8 mouse cellular contexts compared by ENCODE assay signal in the genomic region with DNA sequence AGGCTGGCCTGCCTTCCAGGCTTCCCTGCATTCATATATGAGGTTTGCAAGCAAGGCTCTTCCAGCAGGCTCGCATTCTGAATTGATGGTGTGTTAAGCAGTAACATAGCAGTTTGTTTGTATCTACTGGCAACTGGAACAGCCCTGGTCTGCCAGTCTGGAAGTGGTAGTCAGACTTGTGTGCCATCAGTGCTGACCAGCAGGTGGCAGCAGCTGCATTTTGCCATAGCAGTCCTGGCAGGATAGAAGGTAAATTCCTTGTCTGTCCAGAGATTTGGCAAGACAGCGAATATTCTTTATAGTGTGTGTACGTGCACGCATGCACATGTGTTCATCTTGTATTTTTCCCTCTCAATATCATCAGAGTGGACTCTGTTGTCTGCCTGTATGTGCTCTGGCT.
DNase-seq lines count a peak whose midpoint lies in the region; ATAC-seq lines count a peak whose summit lies in the region.

No protein-coding gene starts in this region.

- peak; percentile 88 for DNase-seq in NIH3T3 (ENCODE audit: low read depth)
- peak; percentile 92 to 93 for DNase-seq in cerebellum, postnatal 36 days
- peak; percentile 86 to 93 for DNase-seq in frontal cortex, postnatal 36 days (ENCODE audit: low spot score in 2 of 2)
- peak; percentile 81 for DNase-seq in left cerebral cortex, adult 11 months (ENCODE audit: low spot score)
- DNase-seq in lung, postnatal 36 days: peak; percentile 90
- DNase-seq in right cerebral cortex, postnatal 10 days (ENCODE audit: low spot score in 2 of 2): peak; percentile 91
- DNase-seq in urinary bladder, postnatal 14 days (ENCODE audit: low spot score): peak; percentile 86

- H3K4me3 ChIP-seq in hindbrain, embryonic 15.5 days: no peak overlapping the region

- 23% methylated on average over 4 of the region's 4 CpGs for WGBS in hindbrain, embryonic 15.5 days

- no peak overlapping the region for H3K4me2 ChIP-seq in hindbrain, embryonic 15.5 days

- H3K4me1 ChIP-seq in hindbrain, embryonic 15.5 days (replicated peaks): peaks cover 35% of the 10 kb centered on the region

- no peak overlapping the region for H3K9ac ChIP-seq in hindbrain, embryonic 15.5 days

- H3K27ac ChIP-seq in hindbrain, embryonic 15.5 days (replicated peaks): no peak overlapping the region; the same call in 1 of the 2 replicates

- no peaks in the 10 kb centered on the region for H3K9me3 ChIP-seq in hindbrain, embryonic 15.5 days

- H3K27me3 ChIP-seq in hindbrain, embryonic 15.5 days: no peaks in the 10 kb centered on the region

- no peaks in the 10 kb centered on the region for H3K36me3 ChIP-seq in hindbrain, embryonic 15.5 days

- ATAC-seq in hindbrain, embryonic 15.5 days (ENCODE audit: low FRiP score, low read depth): peak; percentile 83
